ENCODE assay signal across 8 mouse cellular contexts in genomic region chr4:32560246-32560645, GRCm38 (mm10). TPM values are rescaled to one million over a fixed set of nuclear protein-coding genes. Genes with fewer than 3 reads are reported as not detected.
DNase-seq lines count a peak whose midpoint lies in the region; ATAC-seq lines count a peak whose summit lies in the region.
"Had no signal": no experiment of that assay in that cellular context is flagged by ENCODE, and none has a peak within 500 bp of the region (broad histone marks: within the 10 kb centered on the region; RNA-seq: fewer than 3 reads in every experiment).

No protein-coding gene starts in this region.

- ATAC-seq in embryonic facial prominence, embryonic 12.5 days (ENCODE audit: insufficient number of reproducible peaks, insufficient read depth, low FRiP score, low TSS enrichment): no peak

- H3K36me3 ChIP-seq in embryonic facial prominence, embryonic 12.5 days: peaks cover 29% of the 10 kb centered on the region

- WGBS in embryonic facial prominence, embryonic 12.5 days: 38% methylated on average over 6 of the region's 6 CpGs

- no peak overlapping the region for H3K4me2 ChIP-seq in embryonic facial prominence, embryonic 12.5 days (replicated peaks)

- intact Hi-C loops in gastrocnemius, postnatal 14 days (cut with DNase I; ENCODE audit: low total_unique reads): no loop called here

- DNase-seq in layer of hippocampus, adult 9-11 months: peak; percentile 75
- no peak for DNase-seq in layer of hippocampus, postnatal 10 days (ENCODE audit: low spot score in 2 of 2)
- DNase-seq in lung, postnatal 14 days: peak; percentile 34
- DNase-seq in testis, postnatal 14 days (ENCODE audit: low spot score): peak; percentile 52
- no peak for DNase-seq in frontal cortex, postnatal 25 days (ENCODE audit: low spot score in 2 of 2)
- no peak for DNase-seq in gastrocnemius, postnatal 14 days

- H3K27me3 ChIP-seq in embryonic facial prominence, embryonic 12.5 days: no peaks in the 10 kb centered on the region

- no peaks in the 10 kb centered on the region for H3K9me3 ChIP-seq in embryonic facial prominence, embryonic 12.5 days

- 0 out of 2 replicates have a peak overlapping the region, but pooled peaks have one; percentile 0 for H3K27ac ChIP-seq in embryonic facial prominence, embryonic 12.5 days

- peaks cover 15% of the 10 kb centered on the region for H3K4me1 ChIP-seq in embryonic facial prominence, embryonic 12.5 days

- H3K4me3 ChIP-seq in embryonic facial prominence, embryonic 12.5 days: no peak overlapping the region

- H3K9ac ChIP-seq in embryonic facial prominence, embryonic 12.5 days: no peak overlapping the region

RNA-seq across cellular contexts. Expression of gene Gja10, which starts 42.3 kb away (rescaled TPM):
- total RNA-seq in layer of hippocampus, postnatal 10 days (2021): not detected
- polyA plus RNA-seq in embryonic facial prominence, embryonic 12.5 days (2016; fragmentation: Nextera tagmentation; extraction: Ambion mirVana): 0.09 TPM in 1 of 2 replicates, not detected in the other
- not detected for total RNA-seq in gastrocnemius, postnatal 14 days (2021)
- polyA plus RNA-seq: heart, embryonic 14.5 days had no signal

RNA-seq across cellular contexts. Expression of gene Casp8ap2, which starts 55.0 kb away (rescaled TPM):
- 10 to 100 TPM; 11.3 to 12.1 TPM for total RNA-seq in layer of hippocampus, postnatal 10 days (2021)
- 60.4 and 70.1 TPM in 2 replicates for polyA plus RNA-seq in embryonic facial prominence, embryonic 12.5 days (2016; fragmentation: Nextera tagmentation; extraction: Ambion mirVana)
- total RNA-seq in gastrocnemius, postnatal 14 days (2021): 1 to 10 TPM; 4.7 to 5.2 TPM

Comparison
In these comparisons a context has a peak if more than half of its experiments do, and no peak if none do; other contexts are left out.
1. DNase-seq: peak in layer of hippocampus, adult 9-11 months (single experiment), lung, postnatal 14 days (single experiment) and testis, postnatal 14 days (single experiment); none in layer of hippocampus, postnatal 10 days (0 of 2), frontal cortex, postnatal 25 days (0 of 2) and gastrocnemius, postnatal 14 days (single experiment).